Mouse (Mus musculus) small intestine, adult 2 months (tissue): Measurements from ENCODE around the gene Pgm2.

Experiments
- CTCF ChIP-seq: fragments of 200-500 bp; IDR thresholded peaks from 2 replicates; pipeline ENCODE4 v1.5.1; 2012; ENCODE audit warnings: low read depth, mild to moderate bottlenecking, control low read depth, inconsistent platforms, low read length, moderate library complexity, mixed read lengths; ENCODE audit not compliant: insufficient replicate concordance, insufficient read length; ENCODE audit errors: extremely low read depth
- POLR2A ChIP-seq: fragments of 200-500 bp; IDR thresholded peaks from 2 replicates; pipeline ENCODE4 v1.6.1; 2012; ENCODE audit warnings: low read depth, mild to moderate bottlenecking, control low read depth, inconsistent platforms, low read length, moderate library complexity

GRCm38 (mm10) chr5:64056210-64056609 lies 36.5 kb upstream of the Pgm2 start:
- TF ChIP-seq CTCF (no peak), POLR2A (no peak)
